Mouse (Mus musculus) bone marrow, adult 2 months (tissue): ENCODE data around the gene Smg7. TPM values are rescaled to one million over a fixed set of nuclear protein-coding genes. Genes with fewer than 3 reads are reported as not detected.
A peak's percentile ranks its signal among the peaks of the same experiment; 100 is the strongest.

Source experiments
- H3K27ac ChIP-seq: fragments of 200-500 bp; 2 replicates; pipeline ENCODE4 v1.5.1; 2012; ENCODE audit warnings: low read depth, mild to moderate bottlenecking, control low read depth, inconsistent platforms, low read length; ENCODE audit not compliant: control insufficient read depth, poor library complexity, insufficient read depth
- H3K4me1 ChIP-seq: fragments of 200-500 bp; 2 replicates; pipeline ENCODE4 v1.6.1; 2011; ENCODE audit warnings: low read length; ENCODE audit not compliant: control insufficient read depth, insufficient read depth
- H3K4me3 ChIP-seq: fragments of 200-500 bp; replicated peaks from 2 replicates; pipeline ENCODE3; 2011; ENCODE audit warnings: mild to moderate bottlenecking, low read depth, low read length, control low read depth; ENCODE audit not compliant: control insufficient read depth
- CTCF ChIP-seq: fragments of 200-500 bp; IDR thresholded peaks from 2 replicates; pipeline ENCODE4 v1.5.1; 2011; ENCODE audit warnings: low read length, control low read depth; ENCODE audit not compliant: control insufficient read depth, insufficient read depth
- POLR2A ChIP-seq: fragments of 200-500 bp; IDR thresholded peaks from 2 replicates; pipeline ENCODE4 v1.6.1; 2011; ENCODE audit warnings: low read depth, mild to moderate bottlenecking, control low read depth, low read length, borderline replicate concordance; ENCODE audit not compliant: control insufficient read depth
- WGBS: fragments of 180-500 bp; shearing (Covaris S2); methylation state at CpG from one replicate; pipeline ENCODE4 v1.1.7; 2018; 5-methylcytosine and 5-hydroxymethylcytosine counted together
- polyA plus RNA-seq: library from polyadenylated mRNA; stranded (reverse); fragments of >200 nt; gene quantifications from 2 replicates; pipeline ENCODE4 v1.2.4, GENCODE M21; 2011; ENCODE audit warnings: low replicate concordance; ENCODE audit not compliant: missing spikeins, insufficient read depth, insufficient read length

Gene Smg7
- 26.8 and 41.0 TPM in 2 replicates for polyA plus RNA-seq

DNA sequence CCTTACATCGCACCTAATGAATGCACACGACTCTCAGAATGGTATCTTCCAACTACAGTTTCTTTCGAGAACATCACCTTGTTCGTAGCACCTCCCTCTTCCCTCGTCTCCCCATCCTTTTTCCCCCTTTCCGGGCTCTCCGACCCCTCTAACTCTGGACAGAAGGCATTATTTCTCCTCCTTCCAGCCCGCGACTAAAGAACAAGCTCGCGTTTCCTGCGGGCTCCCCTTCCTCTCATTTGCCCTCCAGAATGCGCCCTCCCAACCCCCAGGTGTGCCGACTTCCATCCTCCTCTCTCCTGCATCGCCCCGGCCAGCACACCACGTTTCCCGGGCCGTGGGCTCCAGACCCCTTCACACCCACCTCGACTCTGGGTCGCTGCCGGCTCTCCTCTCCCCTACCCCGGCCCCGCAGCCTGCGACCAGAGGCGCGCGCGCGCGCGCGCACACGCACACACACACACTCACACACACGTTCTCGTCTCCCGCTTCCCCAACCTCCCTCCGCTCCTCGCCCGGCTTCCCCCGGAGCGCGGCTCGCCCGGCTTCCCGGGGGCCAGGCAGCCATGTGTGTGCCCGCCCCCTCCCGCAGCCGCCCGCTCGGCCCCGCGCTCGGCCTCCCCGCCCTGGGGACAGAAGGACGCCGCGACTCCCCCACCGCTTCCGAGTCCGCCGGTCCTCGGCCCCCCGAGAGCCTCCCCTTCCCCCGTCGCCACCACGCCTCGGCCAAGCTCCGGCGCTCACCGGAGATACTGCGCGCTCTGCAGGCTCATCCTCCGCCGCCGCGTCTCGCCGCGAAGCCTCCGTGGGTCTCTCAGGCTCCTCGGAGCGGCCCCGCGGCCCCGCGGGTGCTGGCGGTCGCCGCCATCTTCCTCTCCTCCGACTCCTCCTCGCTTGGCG lies at the start of gene Smg7:
Smg7 (minus strand) TSS at position 882 of the 900 bp plus-strand sequence.
- WGBS: under 1% methylated on average over 92 of the region's 93 CpGs
- peak within 1 kb of the TSS; percentile 100 for H3K27ac ChIP-seq
- TF ChIP-seq CTCF (no peak), POLR2A (no peak; the same call in 1 of the 2 replicates)
- H3K4me1 ChIP-seq: no peaks in the 10 kb centered on the region; the same call in 1 of the 2 replicates
- H3K4me3 ChIP-seq: peak within 1 kb of the TSS; percentile 93

DNA sequence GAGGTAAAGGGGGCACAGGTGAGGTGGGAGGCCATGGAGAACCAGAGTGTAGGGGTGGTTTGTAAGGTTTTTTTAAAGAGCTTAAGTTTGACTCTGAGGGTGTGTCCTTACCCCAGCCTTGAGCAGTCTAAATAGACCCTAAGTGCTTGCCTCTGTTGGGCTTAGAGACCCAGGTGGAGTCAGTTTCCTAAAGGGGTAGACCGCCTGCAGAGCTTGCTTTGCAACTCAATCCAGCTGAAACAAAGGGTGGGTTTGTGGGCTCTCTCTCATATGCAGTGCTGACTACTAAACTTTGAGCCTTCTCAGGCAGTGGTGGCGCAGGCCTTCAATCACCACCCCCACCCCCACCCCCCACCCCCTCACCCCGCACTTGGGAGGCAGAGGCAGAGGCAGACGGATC lies 40.5 kb upstream of the Smg7 start:
- Histone ChIP-seq H3K4me3 (no peak overlapping the region), H3K27ac (no peak overlapping the region), H3K4me1 (no peaks in the 10 kb centered on the region)
- TF ChIP-seq CTCF (no peak), POLR2A (no peak)
- WGBS: 76% methylated on average over 4 of the region's 4 CpGs

DNA sequence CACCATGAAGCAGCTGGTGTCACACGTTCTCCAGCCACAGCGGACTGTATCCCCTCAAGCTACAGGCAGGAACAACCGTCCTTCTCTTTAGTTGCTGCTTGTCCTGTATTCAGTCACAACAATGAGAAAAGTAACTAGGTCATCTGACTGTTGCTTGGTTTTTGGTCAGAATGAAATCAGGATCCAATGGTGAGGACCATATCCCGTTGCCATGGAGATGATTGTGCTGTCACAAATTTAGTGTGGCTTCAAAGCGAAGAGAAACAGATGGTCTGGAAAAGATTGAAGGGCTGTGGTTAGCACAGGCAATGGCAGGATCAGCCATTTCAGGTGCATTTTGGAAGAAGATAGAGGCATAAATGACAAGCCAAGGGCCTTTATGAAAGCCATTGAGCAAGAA lies 33.9 kb upstream of the Smg7 start:
- Histone ChIP-seq H3K4me3 (no peak overlapping the region), H3K4me1 (peaks cover 1% of the 10 kb centered on the region; the same call in 1 of the 2 replicates), H3K27ac (no peak overlapping the region)
- no peak for TF ChIP-seq CTCF
- WGBS: 87% methylated on average over 5 of the region's 5 CpGs

DNA sequence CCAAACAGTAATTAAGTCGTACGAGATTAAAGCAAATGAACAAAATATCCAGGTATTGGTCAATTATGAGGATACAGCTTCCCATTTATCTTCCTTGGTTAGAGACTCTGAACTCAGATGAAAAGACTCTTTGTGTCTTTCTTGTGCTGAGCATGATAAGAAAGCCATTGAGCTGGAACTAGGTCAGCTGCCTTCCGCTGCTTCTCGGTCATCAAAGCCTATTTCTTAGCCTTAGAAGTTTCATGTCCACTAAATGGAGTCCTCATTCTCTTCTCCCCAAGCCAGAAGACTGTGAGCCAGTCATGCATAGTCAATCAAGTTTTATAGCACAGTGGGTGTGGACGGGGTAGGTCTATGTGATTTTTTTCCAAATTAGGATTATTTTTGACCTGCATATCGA lies 33.0 kb upstream of the Smg7 start:
- Histone ChIP-seq H3K4me3 (no peak overlapping the region), H3K27ac (no peak overlapping the region), H3K4me1 (peaks cover 1% of the 10 kb centered on the region; the same call in 1 of the 2 replicates)
- WGBS: 79% methylated on average over 6 of the region's 6 CpGs
- TF ChIP-seq POLR2A (no peak), CTCF (no peak)

DNA sequence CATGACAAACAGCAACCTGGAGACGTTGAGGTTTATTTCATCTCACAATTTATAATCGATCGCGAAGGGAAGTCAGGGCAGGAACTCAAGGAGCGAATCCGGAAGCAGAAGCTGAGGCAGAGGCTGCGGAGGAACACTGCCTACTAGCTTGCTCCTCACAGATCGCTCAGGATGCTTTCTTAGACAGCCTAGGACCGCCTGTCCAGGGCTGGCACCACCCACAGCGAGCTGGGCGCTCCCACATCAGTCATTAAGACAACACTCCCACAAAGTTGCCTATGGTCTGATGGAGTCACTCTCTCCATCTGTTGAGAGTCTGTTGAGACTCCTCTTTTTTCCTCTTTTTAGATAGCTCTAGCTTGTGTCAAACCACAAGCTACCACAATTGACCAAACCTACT lies 31.5 kb upstream of the Smg7 start:
- H3K4me3 ChIP-seq: peak overlapping the region; percentile 1
- TF ChIP-seq CTCF: no peak
- no peak for TF ChIP-seq POLR2A
- H3K4me1 ChIP-seq: peaks cover 1% of the 10 kb centered on the region; the same call in 1 of the 2 replicates
- H3K27ac ChIP-seq: no peak overlapping the region
- WGBS: 41% methylated on average over 11 of the region's 11 CpGs

DNA sequence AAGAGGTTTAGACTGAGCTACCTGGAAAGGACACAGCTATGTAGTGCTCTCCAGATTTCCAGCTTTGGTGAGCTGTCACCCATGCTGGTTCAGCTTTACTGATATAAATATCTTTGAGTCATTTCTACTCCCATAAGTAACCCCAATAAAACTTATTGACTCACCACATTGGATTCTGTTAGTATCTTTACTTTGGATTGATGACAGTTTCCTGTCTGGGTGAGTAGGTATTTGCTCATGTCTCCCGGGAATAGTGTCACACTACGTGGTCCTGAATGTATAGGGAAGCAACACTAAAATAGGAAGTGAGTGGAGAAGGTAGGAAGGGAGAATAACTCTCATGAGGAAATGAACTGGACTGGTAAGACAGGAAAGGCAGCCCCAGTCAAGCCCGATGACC lies 19.3 kb upstream of the Smg7 start:
- TF ChIP-seq POLR2A (no peak), CTCF (no peak)
- no peak overlapping the region for H3K27ac ChIP-seq
- WGBS: 43% methylated on average over 3 of the region's 3 CpGs
- no peak overlapping the region for H3K4me3 ChIP-seq
- no peaks in the 10 kb centered on the region for H3K4me1 ChIP-seq

DNA sequence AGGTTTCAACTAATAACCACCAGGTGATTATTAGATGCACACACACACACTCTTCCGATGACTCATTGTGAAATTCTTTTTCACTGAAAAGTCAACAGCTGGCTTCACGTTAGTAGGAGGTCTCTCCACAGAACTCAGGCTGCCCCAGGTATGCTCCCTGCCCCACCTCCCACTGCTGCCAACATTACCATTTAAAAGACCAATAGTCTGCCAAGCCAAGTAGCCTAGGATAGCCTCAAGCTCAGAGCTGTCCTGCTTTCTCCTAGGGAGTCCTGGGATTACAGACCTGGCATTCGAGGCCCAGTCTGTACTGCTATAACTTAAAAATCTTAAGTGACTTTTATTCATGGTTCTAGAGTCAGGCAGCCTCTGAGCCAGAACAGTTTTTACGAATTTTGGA lies 15.2 kb upstream of the Smg7 start:
- no peak for TF ChIP-seq CTCF
- TF ChIP-seq POLR2A: no peak
- Histone ChIP-seq H3K4me3 (no peak overlapping the region), H3K27ac (no peak overlapping the region), H3K4me1 (no peaks in the 10 kb centered on the region)
- WGBS: 74% methylated on average over 4 of the region's 4 CpGs

DNA sequence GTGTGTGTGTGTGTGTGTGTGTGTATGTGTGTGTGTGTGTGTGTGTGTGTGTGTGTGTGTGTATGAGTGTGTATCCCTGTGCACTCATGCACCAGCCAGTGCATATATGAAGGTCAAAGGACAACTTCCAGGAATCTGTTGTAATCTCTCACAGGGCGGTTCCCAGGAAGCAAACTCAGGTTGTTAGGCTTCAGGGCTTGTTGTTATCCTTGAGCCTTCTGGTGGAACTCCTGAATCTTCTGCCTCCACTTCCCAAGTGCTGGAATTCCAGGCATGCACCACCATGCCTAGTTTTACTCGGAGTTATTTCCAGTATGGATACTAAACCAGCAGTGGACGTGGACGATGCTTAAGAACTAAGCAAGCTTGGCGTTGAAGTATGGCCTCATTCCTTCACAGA lies 14.5 kb upstream of the Smg7 start:
- Histone ChIP-seq H3K27ac (no peak overlapping the region), H3K4me3 (no peak overlapping the region), H3K4me1 (no peaks in the 10 kb centered on the region)
- TF ChIP-seq POLR2A (no peak), CTCF (no peak)
- WGBS: 88% methylated on average over 5 of the region's 5 CpGs
